Mouse (Mus musculus) heart, postnatal 0 days (tissue): Measurements from ENCODE around the gene Ube2j2.

Source experiments
- CTCF ChIP-seq: IDR thresholded peaks from 2 replicates; pipeline ENCODE4 v1.5.1; 2016; ENCODE audit warnings: antibody characterized with exemption, control low read depth, low read depth
- EP300 ChIP-seq: IDR thresholded peaks from 2 replicates; pipeline ENCODE4 v1.6.1; 2016; ENCODE audit warnings: antibody characterized with exemption, low read depth

GRCm38 (mm10) chr4:155901205-155901604, 42.4 kb upstream of the Ube2j2 start:
- no peak for TF ChIP-seq CTCF
- peak; percentile 38; the same call in 1 of the 2 replicates for TF ChIP-seq EP300
